ENCODE assay signal across 15 mouse cellular contexts in genomic region chr4:27845521-27845920, GRCm38 (mm10).
DNase-seq lines count a peak whose midpoint lies in the region.
"Had no signal": no experiment of that assay in that cellular context is flagged by ENCODE, and none has a peak within 500 bp of the region (broad histone marks: within the 10 kb centered on the region; RNA-seq: fewer than 3 reads in every experiment).

No protein-coding gene starts in this region.

- peak; percentile 6 for DNase-seq in left cerebral cortex, adult 11 months (ENCODE audit: low spot score)
- DNase-seq in left cerebral cortex, postnatal 4 days, result no peak
- peak; percentile 39 to 70 for DNase-seq in right cerebral cortex, postnatal 10 days (ENCODE audit: low spot score in 2 of 2)
- no peak for DNase-seq in right cerebral cortex, postnatal 14 days
- DNase-seq in layer of hippocampus, postnatal 14 days (ENCODE audit: low spot score in 2 of 2), result peak; percentile 17 to 59
- peak; percentile 60 for DNase-seq in telencephalon, adult 2 months (ENCODE audit: low read depth, low spot score)
- DNase-seq in urinary bladder, adult 2 months (ENCODE audit: low spot score), result no peak
- DNase-seq in adrenal gland, postnatal 14 days, result no peak
- DNase-seq: adrenal gland, postnatal 10 days; B cell, adult 2 months; cerebellum, adult 2 months; heart, postnatal 4 days; kidney, adult 18-20 months; kidney, postnatal 10 days; spleen, adult 18-20 months had no signal

- intact Hi-C loops in left cerebral cortex, postnatal 4 days (cut with DNase I), result no loop called here

Comparison
In these comparisons a context has a peak if more than half of its experiments do, and no peak if none do; other contexts are left out.
1. DNase-seq: peak in left cerebral cortex, adult 11 months (single experiment), right cerebral cortex, postnatal 10 days (2 of 2), layer of hippocampus, postnatal 14 days (2 of 2) and telencephalon, adult 2 months (single experiment); none in left cerebral cortex, postnatal 4 days (single experiment), right cerebral cortex, postnatal 14 days (single experiment), urinary bladder, adult 2 months (single experiment) and adrenal gland, postnatal 14 days (single experiment).